Mouse (Mus musculus): ENCODE measurements around the gene Tenm2. TPM values are rescaled to one million over a fixed set of nuclear protein-coding genes. Genes with fewer than 3 reads are reported as not detected.

Gene Tenm2
- polyA plus RNA-seq, 1 experiment from 2014 or later = 0.95 TPM

DNA sequence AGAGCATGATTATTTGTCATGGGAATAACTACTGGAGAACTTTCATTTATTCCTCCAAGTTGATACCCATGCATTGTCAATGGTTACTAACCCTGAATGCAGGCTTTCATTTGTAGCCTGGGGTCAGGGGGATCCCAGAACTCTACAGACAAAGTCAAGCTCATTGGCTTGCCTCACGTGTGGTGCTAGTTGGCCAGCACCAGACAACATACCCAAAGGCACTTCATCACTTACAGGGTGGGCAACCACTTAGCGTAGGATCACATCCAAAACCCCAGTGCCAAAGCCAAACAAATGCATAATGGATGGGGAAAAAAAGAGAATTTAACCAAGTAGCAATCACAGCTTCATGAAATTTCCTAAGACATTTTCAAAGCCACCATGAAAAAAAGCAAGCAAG lies 261.6 kb downstream of the Tenm2 start:
- Histone ChIP-seq H3K4me3 (ENCODE audit: low read length) (no peak overlapping the region), H3K27ac (ENCODE audit: low read depth, low read length) (no peak overlapping the region), H3K36me3 (ENCODE audit: control insufficient read depth, insufficient read depth, low read length) (no peaks in the 10 kb centered on the region), H3K9me3 (ENCODE audit: control insufficient read depth, low read length) (no peaks in the 10 kb centered on the region), H3K4me2 (replicated peaks; ENCODE audit: low read depth, low read length) (no peak overlapping the region), H3K4me1 (ENCODE audit: control insufficient read depth, insufficient read depth, low read length) (no peaks in the 10 kb centered on the region), H3K27me3 (ENCODE audit: control insufficient read depth, insufficient read depth, low read length) (no peaks in the 10 kb centered on the region), H3K9ac (ENCODE audit: low read depth, low read length) (no peak overlapping the region)
- WGBS = 78% methylated on average over 2 of the region's 2 CpGs
- ATAC-seq (ENCODE audit: low FRiP score, low TSS enrichment) = no peak

DNA sequence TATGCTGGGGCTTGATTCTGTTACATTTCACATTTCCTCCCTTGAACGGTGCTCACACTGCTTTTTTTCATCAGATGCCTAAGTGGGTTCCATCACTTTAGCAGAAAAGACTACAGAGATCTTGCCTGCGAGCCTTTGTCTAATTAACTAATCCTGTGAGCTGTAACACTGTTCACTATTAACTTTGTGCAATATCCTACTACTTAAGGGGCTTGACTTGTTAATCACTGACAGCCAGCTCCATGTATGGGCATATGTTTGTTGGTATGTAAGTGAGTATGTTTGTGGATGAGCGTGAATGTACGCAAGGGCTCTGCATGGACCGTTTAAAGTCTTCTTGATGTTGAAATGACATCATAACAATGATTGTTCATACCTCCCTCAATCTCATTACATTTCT lies 277.7 kb downstream of the Tenm2 start:
- no peak overlapping the region for H3K4me2 ChIP-seq (replicated peaks; ENCODE audit: low read depth, low read length)
- no peak overlapping the region for H3K4me3 ChIP-seq (ENCODE audit: low read length)
- ATAC-seq (ENCODE audit: low FRiP score, low TSS enrichment) = peak; percentile 72; the same call in 1 of the 2 replicates
- H3K9me3 ChIP-seq (ENCODE audit: control insufficient read depth, low read length) = no peaks in the 10 kb centered on the region
- H3K9ac ChIP-seq (ENCODE audit: low read depth, low read length) = no peak overlapping the region
- H3K4me1 ChIP-seq (ENCODE audit: control insufficient read depth, insufficient read depth, low read length) = no peaks in the 10 kb centered on the region
- H3K27me3 ChIP-seq (ENCODE audit: control insufficient read depth, insufficient read depth, low read length) = no peaks in the 10 kb centered on the region
- H3K36me3 ChIP-seq (ENCODE audit: control insufficient read depth, insufficient read depth, low read length) = no peaks in the 10 kb centered on the region
- H3K27ac ChIP-seq (ENCODE audit: low read depth, low read length) = no peak overlapping the region
- WGBS = 67% methylated on average over 5 of the region's 5 CpGs

DNA sequence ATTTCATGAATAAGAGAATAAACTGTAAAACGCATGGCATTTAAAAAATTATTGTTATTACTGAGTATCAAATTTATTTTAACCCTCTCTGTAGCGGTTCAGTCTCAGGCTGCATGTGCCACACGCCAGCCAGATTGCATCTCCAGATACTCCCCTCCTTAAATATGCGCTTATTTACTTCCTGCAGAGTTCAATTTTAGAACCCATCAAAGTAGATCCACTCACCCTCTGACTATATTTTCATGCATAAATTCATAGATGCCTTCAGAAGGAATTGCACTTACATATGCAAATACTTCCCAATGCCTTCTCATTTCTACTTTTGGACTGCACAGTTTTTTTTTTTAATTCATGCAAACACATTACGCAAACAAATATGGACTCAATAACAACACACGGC lies 294.3 kb downstream of the Tenm2 start:
- Histone ChIP-seq H3K9ac (ENCODE audit: low read depth, low read length) (no peak overlapping the region), H3K4me3 (ENCODE audit: low read length) (no peak overlapping the region), H3K27ac (ENCODE audit: low read depth, low read length) (no peak overlapping the region), H3K9me3 (ENCODE audit: control insufficient read depth, low read length) (no peaks in the 10 kb centered on the region), H3K4me1 (ENCODE audit: control insufficient read depth, insufficient read depth, low read length) (no peaks in the 10 kb centered on the region), H3K4me2 (replicated peaks; ENCODE audit: low read depth, low read length) (no peak overlapping the region), H3K36me3 (ENCODE audit: control insufficient read depth, insufficient read depth, low read length) (no peaks in the 10 kb centered on the region), H3K27me3 (ENCODE audit: control insufficient read depth, insufficient read depth, low read length) (no peaks in the 10 kb centered on the region)
- ATAC-seq (ENCODE audit: low FRiP score, low TSS enrichment) = no peak
- WGBS = 89% methylated on average over 6 of the region's 6 CpGs

DNA sequence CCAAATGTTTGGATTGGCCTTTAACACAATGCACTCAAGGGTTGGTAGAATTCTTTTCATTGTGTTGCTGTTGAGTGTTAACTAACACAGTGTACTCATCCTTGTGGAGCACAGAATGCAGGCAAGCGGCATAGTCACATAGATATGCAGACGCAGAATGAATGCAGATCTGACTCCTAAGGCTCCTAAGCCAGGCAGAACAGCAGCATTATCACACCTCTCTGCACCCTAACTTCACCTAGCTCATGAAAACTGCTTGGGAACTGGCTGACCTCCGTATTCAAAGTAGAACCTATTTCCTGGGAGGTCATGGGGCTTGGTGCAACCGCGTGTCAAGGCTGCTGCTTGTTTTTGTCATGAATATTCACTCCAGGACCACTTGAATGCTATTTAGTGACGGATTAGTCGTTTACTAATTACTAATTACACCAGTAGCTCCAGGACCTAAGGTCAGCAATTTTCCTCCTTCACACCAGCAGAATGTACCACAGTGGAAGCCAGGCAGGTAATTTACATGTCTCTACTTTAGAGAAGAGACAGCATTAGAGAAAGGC lies 295.1 kb downstream of the Tenm2 start:
- Histone ChIP-seq H3K27ac (ENCODE audit: low read depth, low read length) (no peak overlapping the region), H3K4me1 (ENCODE audit: control insufficient read depth, insufficient read depth, low read length) (no peaks in the 10 kb centered on the region), H3K4me3 (ENCODE audit: low read length) (no peak overlapping the region), H3K36me3 (ENCODE audit: control insufficient read depth, insufficient read depth, low read length) (no peaks in the 10 kb centered on the region), H3K9ac (ENCODE audit: low read depth, low read length) (no peak overlapping the region), H3K27me3 (ENCODE audit: control insufficient read depth, insufficient read depth, low read length) (no peaks in the 10 kb centered on the region), H3K9me3 (ENCODE audit: control insufficient read depth, low read length) (no peaks in the 10 kb centered on the region), H3K4me2 (replicated peaks; ENCODE audit: low read depth, low read length) (no peak overlapping the region)
- ATAC-seq (ENCODE audit: low FRiP score, low TSS enrichment) = 0 out of 2 replicates have a peak, but pooled peaks have one; percentile 52
- 47% methylated on average over 7 of the region's 7 CpGs for WGBS

DNA sequence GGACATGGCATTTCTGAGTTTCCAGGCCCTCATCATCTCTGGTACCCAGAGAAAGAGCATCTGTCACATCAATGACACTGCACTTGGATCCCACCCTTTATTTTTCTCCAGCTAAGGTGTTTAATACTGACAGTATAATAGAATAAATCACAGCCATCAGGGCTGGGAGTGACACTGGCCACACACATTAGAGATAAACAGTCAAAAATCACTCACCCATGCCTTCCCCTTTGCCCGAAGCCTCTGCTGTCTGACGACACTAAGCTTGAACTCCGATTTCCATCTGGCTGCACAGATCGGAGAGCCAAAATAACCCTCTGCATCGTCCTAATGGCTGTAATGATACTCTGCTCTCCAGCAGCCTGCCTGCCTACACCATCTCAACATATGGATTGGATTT lies 305.9 kb downstream of the Tenm2 start:
- H3K4me2 ChIP-seq (replicated peaks; ENCODE audit: low read depth, low read length) = no peak overlapping the region
- H3K27me3 ChIP-seq (ENCODE audit: control insufficient read depth, insufficient read depth, low read length) = no peaks in the 10 kb centered on the region
- H3K9me3 ChIP-seq (ENCODE audit: control insufficient read depth, low read length) = no peaks in the 10 kb centered on the region
- no peaks in the 10 kb centered on the region for H3K36me3 ChIP-seq (ENCODE audit: control insufficient read depth, insufficient read depth, low read length)
- no peak overlapping the region for H3K27ac ChIP-seq (ENCODE audit: low read depth, low read length)
- H3K9ac ChIP-seq (ENCODE audit: low read depth, low read length) = no peak overlapping the region
- 40% methylated on average over 5 of the region's 5 CpGs for WGBS
- no peaks in the 10 kb centered on the region for H3K4me1 ChIP-seq (ENCODE audit: control insufficient read depth, insufficient read depth, low read length)
- H3K4me3 ChIP-seq (ENCODE audit: low read length) = no peak overlapping the region
- peak; percentile 64; the same call in 1 of the 2 replicates for ATAC-seq (ENCODE audit: low FRiP score, low TSS enrichment)

DNA sequence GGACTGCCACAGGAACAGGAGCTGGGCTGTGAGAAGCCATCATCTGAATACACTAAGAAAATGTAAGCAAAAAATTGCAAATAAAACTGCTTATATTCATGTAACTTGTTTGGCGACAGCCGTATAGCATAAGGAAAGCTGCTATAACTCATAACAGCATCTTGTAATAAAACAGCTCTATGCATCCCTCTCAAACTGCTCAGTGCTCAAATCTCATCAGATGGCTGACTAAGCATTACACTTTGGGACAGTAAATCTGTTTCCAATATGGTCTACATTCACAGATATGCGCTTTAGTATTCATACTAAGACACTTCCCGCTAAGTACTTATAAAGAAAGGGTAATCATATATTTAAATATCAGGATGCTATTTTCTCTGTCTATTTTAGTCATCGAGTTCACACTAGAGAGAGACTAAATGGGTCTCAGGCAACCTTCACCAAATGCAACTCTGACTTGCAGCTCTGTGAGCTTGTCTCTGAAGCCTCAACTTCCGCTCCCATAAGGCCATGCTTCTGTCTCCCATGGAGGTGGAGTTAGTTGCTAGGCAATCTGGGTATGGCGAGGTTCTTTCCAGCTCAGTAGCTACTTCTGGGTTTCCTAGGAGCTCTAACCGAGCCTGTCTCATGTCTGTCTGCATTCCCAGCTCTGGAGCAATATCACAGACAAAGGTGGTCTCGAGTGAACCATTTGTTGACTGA lies 308.9 kb downstream of the Tenm2 start:
- no peaks in the 10 kb centered on the region for H3K9me3 ChIP-seq (ENCODE audit: control insufficient read depth, low read length)
- 85% methylated on average over 9 of the region's 9 CpGs for whole genome bisulfite sequencing
- H3K4me1 ChIP-seq (ENCODE audit: control insufficient read depth, insufficient read depth, low read length) = no peaks in the 10 kb centered on the region
- no peaks in the 10 kb centered on the region for H3K36me3 ChIP-seq (ENCODE audit: control insufficient read depth, insufficient read depth, low read length)
- ATAC-seq (ENCODE audit: low FRiP score, low TSS enrichment) = no peak
- H3K4me3 ChIP-seq (ENCODE audit: low read length) = no peak overlapping the region
- no peak overlapping the region for H3K4me2 ChIP-seq (replicated peaks; ENCODE audit: low read depth, low read length)
- H3K27ac ChIP-seq (ENCODE audit: low read depth, low read length) = no peak overlapping the region
- H3K9ac ChIP-seq (ENCODE audit: low read depth, low read length) = no peak overlapping the region
- no peaks in the 10 kb centered on the region for H3K27me3 ChIP-seq (ENCODE audit: control insufficient read depth, insufficient read depth, low read length)

DNA sequence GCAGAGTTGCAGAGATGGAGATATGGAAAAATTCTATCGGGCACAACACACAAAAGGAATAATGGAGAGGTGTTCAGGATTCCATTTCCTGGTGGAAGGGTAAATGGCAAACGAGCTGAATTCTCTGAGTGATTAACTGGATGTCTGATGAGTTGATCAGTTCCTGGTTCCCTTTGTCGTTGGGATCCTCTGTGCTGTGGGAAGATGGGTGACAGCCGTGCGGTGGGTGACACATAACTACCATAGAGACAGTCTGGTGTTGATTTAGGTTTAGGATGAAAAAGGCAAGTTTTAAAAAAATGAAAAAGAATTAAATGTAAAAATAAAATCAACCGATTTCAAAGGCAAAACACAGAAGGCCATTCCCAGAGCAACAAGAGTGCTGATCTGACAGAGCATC lies 316.5 kb downstream of the Tenm2 start:
- H3K4me1 ChIP-seq (ENCODE audit: control insufficient read depth, insufficient read depth, low read length) = no peaks in the 10 kb centered on the region
- no peaks in the 10 kb centered on the region for H3K36me3 ChIP-seq (ENCODE audit: control insufficient read depth, insufficient read depth, low read length)
- H3K9ac ChIP-seq (ENCODE audit: low read depth, low read length) = no peak overlapping the region
- H3K27ac ChIP-seq (ENCODE audit: low read depth, low read length) = no peak overlapping the region
- no peaks in the 10 kb centered on the region for H3K27me3 ChIP-seq (ENCODE audit: control insufficient read depth, insufficient read depth, low read length)
- ATAC-seq (ENCODE audit: low FRiP score, low TSS enrichment) = no peak
- 86% methylated on average over 6 of the region's 6 CpGs for WGBS
- no peak overlapping the region for H3K4me2 ChIP-seq (replicated peaks; ENCODE audit: low read depth, low read length)
- no peaks in the 10 kb centered on the region for H3K9me3 ChIP-seq (ENCODE audit: control insufficient read depth, low read length)
- H3K4me3 ChIP-seq (ENCODE audit: low read length) = no peak overlapping the region

DNA sequence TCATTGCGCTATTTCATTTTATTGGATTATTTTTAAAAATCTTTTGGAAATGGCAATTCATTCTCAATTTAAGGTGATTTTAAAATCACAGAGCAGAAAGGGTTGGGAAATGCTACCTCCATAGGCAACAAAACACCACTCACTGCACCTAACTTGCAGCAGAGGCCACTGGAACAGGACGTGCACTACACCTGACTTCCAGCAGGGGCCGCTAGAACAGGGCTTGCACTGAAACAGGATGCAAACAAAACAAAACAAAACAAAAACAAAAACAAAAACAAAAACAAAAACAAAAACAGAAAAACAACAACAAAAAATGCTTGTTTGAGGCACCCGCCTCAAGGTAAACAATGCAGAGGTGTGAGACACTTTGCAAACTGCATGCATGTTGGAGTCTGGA lies 324.4 kb downstream of the Tenm2 start:
- 80% methylated on average over 4 of the region's 4 CpGs for WGBS
- Histone ChIP-seq H3K9me3 (ENCODE audit: control insufficient read depth, low read length) (no peaks in the 10 kb centered on the region), H3K9ac (ENCODE audit: low read depth, low read length) (no peak overlapping the region), H3K27ac (ENCODE audit: low read depth, low read length) (no peak overlapping the region), H3K4me3 (ENCODE audit: low read length) (no peak overlapping the region), H3K4me1 (ENCODE audit: control insufficient read depth, insufficient read depth, low read length) (no peaks in the 10 kb centered on the region), H3K36me3 (ENCODE audit: control insufficient read depth, insufficient read depth, low read length) (no peaks in the 10 kb centered on the region), H3K4me2 (replicated peaks; ENCODE audit: low read depth, low read length) (no peak overlapping the region), H3K27me3 (ENCODE audit: control insufficient read depth, insufficient read depth, low read length) (no peaks in the 10 kb centered on the region)
- ATAC-seq (ENCODE audit: low FRiP score, low TSS enrichment) = no peak

DNA sequence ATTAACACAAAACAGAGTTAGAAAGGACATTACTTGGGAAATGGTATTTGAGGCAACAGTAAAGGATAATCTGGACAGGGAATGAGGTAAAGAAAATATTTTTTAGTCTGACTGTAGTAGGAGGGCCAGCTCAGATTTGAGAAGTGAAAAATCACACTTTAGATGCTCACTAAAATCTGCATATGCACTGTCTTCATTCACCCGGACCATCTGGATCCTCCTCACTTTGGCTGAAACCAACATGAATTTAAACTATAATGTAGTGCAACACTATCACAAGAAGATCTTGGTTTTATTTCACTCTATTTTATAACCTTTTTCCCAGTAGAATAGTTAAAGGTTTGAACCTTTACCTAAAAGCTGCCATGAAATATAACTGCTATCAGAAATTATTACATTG lies 326.7 kb downstream of the Tenm2 start:
- Histone ChIP-seq H3K4me1 (ENCODE audit: control insufficient read depth, insufficient read depth, low read length) (no peaks in the 10 kb centered on the region), H3K9me3 (ENCODE audit: control insufficient read depth, low read length) (no peaks in the 10 kb centered on the region), H3K36me3 (ENCODE audit: control insufficient read depth, insufficient read depth, low read length) (no peaks in the 10 kb centered on the region), H3K4me3 (ENCODE audit: low read length) (no peak overlapping the region), H3K27ac (ENCODE audit: low read depth, low read length) (no peak overlapping the region), H3K9ac (ENCODE audit: low read depth, low read length) (no peak overlapping the region), H3K4me2 (replicated peaks; ENCODE audit: low read depth, low read length) (no peak overlapping the region), H3K27me3 (ENCODE audit: control insufficient read depth, insufficient read depth, low read length) (no peaks in the 10 kb centered on the region)
- 80% methylated on average over 1 of the region's 1 CpGs for WGBS
- no peak for ATAC-seq (ENCODE audit: low FRiP score, low TSS enrichment)
